Mouse (Mus musculus) heart, postnatal 0 days (tissue): ENCODE measurements around the gene Slmap. TPM values are rescaled to one million over a fixed set of nuclear protein-coding genes. Genes with fewer than 3 reads are reported as not detected.
"Not testable (repeated sequence)": the region's sequence is repeated elsewhere in the genome, so short reads cannot be mapped to it uniquely, and the experiment has no call there.

Experiments
- ATAC-seq: fragments of 200-750 bp; cut with Nextera tagmentation; 2 replicates; pipeline ENCODE4 v1.8.0; 2017; ENCODE audit warnings: low read depth, moderate number of reproducible peaks, moderate library complexity; ENCODE audit not compliant: insufficient read depth
- DNase-seq: peaks from one replicate; pipeline ENCODE4 v3.0.0-alpha.2; 2016; ENCODE audit warnings: low spot score
- H3K27ac ChIP-seq: fragments of 300-500 bp; sonication (generic); 2 replicates; pipeline ENCODE4 v1.5.1; 2014; ENCODE audit warnings: low read depth, mild to moderate bottlenecking
- H3K27me3 ChIP-seq: fragments of 300-500 bp; sonication (generic); 2 replicates; pipeline ENCODE4 v1.6.1; 2014; ENCODE audit warnings: low read length, mixed read lengths; ENCODE audit not compliant: control insufficient read depth, insufficient read depth
- H3K36me3 ChIP-seq: fragments of 300-500 bp; sonication (generic); replicated peaks from 2 replicates; pipeline ENCODE4 v1.6.1; 2014; ENCODE audit warnings: low read length, mixed read lengths; ENCODE audit not compliant: control insufficient read depth, insufficient read depth
- H3K4me1 ChIP-seq: fragments of 300-500 bp; sonication (generic); 2 replicates; pipeline ENCODE4 v1.6.1; 2014; ENCODE audit warnings: antibody characterized with exemption; ENCODE audit not compliant: control insufficient read depth, insufficient read depth
- H3K4me2 ChIP-seq: fragments of 300-500 bp; sonication (generic); 2 replicates; pipeline ENCODE4 v1.6.1; 2014; ENCODE audit warnings: low read depth, mild to moderate bottlenecking, low read length, moderate library complexity
- H3K4me3 ChIP-seq: fragments of 300-500 bp; sonication (generic); 2 replicates; pipeline ENCODE4 v1.5.1; 2014; ENCODE audit warnings: low read depth, low read length
- H3K9ac ChIP-seq: fragments of 300-500 bp; sonication (generic); replicated peaks from 2 replicates; pipeline ENCODE4 v1.6.1; 2014; ENCODE audit warnings: low read depth, low read length, mixed read lengths
- H3K9me3 ChIP-seq: fragments of 300-500 bp; sonication (generic); replicated peaks from 2 replicates; pipeline ENCODE4 v1.6.1; 2016; ENCODE audit warnings: low read length; ENCODE audit not compliant: control insufficient read depth
- CTCF ChIP-seq: IDR thresholded peaks from 2 replicates; pipeline ENCODE4 v1.5.1; 2016; ENCODE audit warnings: antibody characterized with exemption, control low read depth, low read depth
- EP300 ChIP-seq: IDR thresholded peaks from 2 replicates; pipeline ENCODE4 v1.6.1; 2016; ENCODE audit warnings: antibody characterized with exemption, low read depth
- WGBS: fragments of 180-500 bp; shearing (Covaris S2); extraction: QIAGEN DNeasy Blood & Tissue Kit; methylation state at CpG from one replicate; pipeline ENCODE4 v1.1.7; 2014; 5-methylcytosine and 5-hydroxymethylcytosine counted together
- polyA plus RNA-seq: library from polyadenylated mRNA; unstranded; fragments of >200 nt; fragmentation: Nextera tagmentation; extraction: Ambion mirVana; gene quantifications from 2 replicates; pipeline ENCODE4 v1.2.1, GENCODE M21; 2015
- total RNA-seq: library from RNA; depleted of rRNA; stranded (reverse); fragments of >200 nt; gene quantifications from 2 replicates; pipeline ENCODE4 v1.2.3, GENCODE M21; 2014; ENCODE audit warnings: low replicate concordance

The Slmap gene
- total and polyA plus RNA-seq, 2 experiments from 2014 or later, result 140 to 146 TPM

DNA sequence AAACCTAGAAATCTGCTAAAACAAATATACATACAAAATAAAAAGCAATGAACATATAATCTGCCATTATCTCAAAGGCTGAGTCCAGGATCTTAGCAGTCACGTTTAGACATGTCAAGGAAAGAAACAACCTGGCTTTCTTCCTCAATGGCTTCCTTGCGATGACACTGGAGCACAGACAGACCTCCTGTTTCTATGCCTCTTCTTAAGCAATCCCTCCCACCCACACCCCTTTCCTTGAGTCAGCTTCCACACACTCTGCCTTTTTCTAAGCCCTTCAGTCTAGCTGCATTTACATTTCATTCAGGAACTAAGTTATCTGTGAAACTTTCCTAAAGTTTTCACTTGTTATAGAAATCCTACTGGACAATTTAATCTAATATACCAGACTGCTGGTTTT, 6.4 kb downstream of the Slmap start:
- TF ChIP-seq EP300 (no peak), CTCF (no peak)
- H3K27me3 ChIP-seq, result no peaks in the 10 kb centered on the region
- H3K9ac ChIP-seq, result no peak overlapping the region
- H3K4me3 ChIP-seq, result no peak overlapping the region
- 55% methylated on average over 2 of the region's 2 CpGs for WGBS
- no peak for DNase-seq
- 0 out of 2 replicates have a peak, but pooled peaks cover 9% of the 10 kb centered on the region for H3K36me3 ChIP-seq
- H3K4me1 ChIP-seq, result peaks cover 44% of the 10 kb centered on the region
- H3K4me2 ChIP-seq, result no peak overlapping the region
- H3K9me3 ChIP-seq, result no peaks in the 10 kb centered on the region
- H3K27ac ChIP-seq, result no peak overlapping the region
- ATAC-seq, result no peak

DNA sequence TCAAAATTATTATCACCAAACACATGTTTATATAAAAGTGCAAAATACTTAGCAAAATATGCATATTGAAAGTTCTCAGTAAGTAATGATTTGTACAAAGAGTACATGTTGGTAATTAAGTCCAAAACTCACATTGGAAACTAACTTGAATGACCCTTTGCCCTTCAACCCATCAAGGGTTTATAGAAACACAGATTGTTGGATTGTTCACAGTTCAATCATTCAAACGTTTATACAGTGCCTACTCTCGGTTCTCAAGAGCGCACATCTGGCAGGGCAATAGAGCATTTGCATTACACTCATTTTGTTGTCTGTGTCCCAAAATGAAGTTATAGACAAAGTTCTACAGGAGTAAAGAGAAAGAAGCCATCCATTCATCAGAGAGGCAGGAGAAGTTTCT, 8.8 kb downstream of the Slmap start:
- H3K27ac ChIP-seq, result no peak overlapping the region
- no peaks in the 10 kb centered on the region for H3K9me3 ChIP-seq
- 53% methylated on average over 3 of the region's 3 CpGs for WGBS
- no peak overlapping the region for H3K4me2 ChIP-seq
- H3K9ac ChIP-seq, result no peak overlapping the region
- 0 out of 2 replicates have a peak, but pooled peaks cover 9% of the 10 kb centered on the region for H3K36me3 ChIP-seq
- H3K4me3 ChIP-seq, result no peak overlapping the region
- ATAC-seq, result no peak
- H3K4me1 ChIP-seq, result peaks cover 37% of the 10 kb centered on the region
- no peak for TF ChIP-seq EP300
- TF ChIP-seq CTCF, result no peak
- DNase-seq, result no peak
- no peaks in the 10 kb centered on the region for H3K27me3 ChIP-seq

- no peak for DNase-seq
- Histone ChIP-seq H3K27me3 (no peaks in the 10 kb centered on the region), H3K9me3 (no peaks in the 10 kb centered on the region), H3K4me1 (peaks cover 19% of the 10 kb centered on the region), H3K36me3 (0 out of 2 replicates have a peak, but pooled peaks cover 6% of the 10 kb centered on the region), H3K4me2 (no peak overlapping the region), H3K9ac (no peak overlapping the region), H3K27ac (peak overlapping the region; percentile 55), H3K4me3 (no peak overlapping the region)
- ATAC-seq, result no peak
- no peak for TF ChIP-seq EP300
- no peak for TF ChIP-seq CTCF
- WGBS, result 41% methylated on average over 2 of the region's 2 CpGs
Measured at GRCm38 (mm10) chr14:26523082-26523481, 11.6 kb downstream of the Slmap start.

- no peak for ATAC-seq
- TF ChIP-seq EP300 (no peak), CTCF (no peak)
Measured at GRCm38 (mm10) chr14:26519831-26520230, 14.9 kb downstream of the Slmap start.

GRCm38 (mm10) chr14:26517843-26518242, 16.9 kb downstream of the Slmap start:
- TF ChIP-seq CTCF (no peak), EP300 (no peak)
- H3K36me3 ChIP-seq, result no peaks in the 10 kb centered on the region
- DNase-seq (no peak), ATAC-seq (no peak)
- no peak overlapping the region for H3K27ac ChIP-seq
- H3K4me3 ChIP-seq, result no peak overlapping the region
- no peak overlapping the region for H3K9ac ChIP-seq
- 80% methylated on average over 4 of the region's 4 CpGs for WGBS
- H3K27me3 ChIP-seq, result no peaks in the 10 kb centered on the region
- no peak overlapping the region for H3K4me2 ChIP-seq
- H3K9me3 ChIP-seq, result no peaks in the 10 kb centered on the region
- H3K4me1 ChIP-seq, result peaks cover 5% of the 10 kb centered on the region

More at GRCm38 (mm10) chr14:26519831-26520230, 14.9 kb downstream of the Slmap start:
- Histone ChIP-seq H3K4me2 (no peak overlapping the region), H3K4me1 (peaks cover 19% of the 10 kb centered on the region), H3K4me3 (no peak overlapping the region), H3K9me3 (no peaks in the 10 kb centered on the region), H3K9ac (no peak overlapping the region), H3K27me3 (no peaks in the 10 kb centered on the region), H3K27ac (no peak overlapping the region), H3K36me3 (0 out of 2 replicates have a peak, but pooled peaks cover 4% of the 10 kb centered on the region)
- no peak for DNase-seq
- 78% methylated on average over 4 of the region's 4 CpGs for WGBS

GRCm38 (mm10) chr14:26516232-26516631, 18.5 kb downstream of the Slmap start:
- H3K36me3 ChIP-seq, H3K9ac ChIP-seq, H3K27ac ChIP-seq, ATAC-seq, H3K4me2 ChIP-seq, H3K27me3 ChIP-seq, H3K4me1 ChIP-seq, DNase-seq, H3K9me3 ChIP-seq, H3K4me3 ChIP-seq: not testable (repeated sequence)
- WGBS, result 65% methylated on average over 2 of the region's 2 CpGs
